Mouse (Mus musculus) CD4-positive helper T cell, adult 2 months (primary cell): ENCODE data around the gene Apex1.
"Not testable (repeated sequence)": the region's sequence is repeated elsewhere in the genome, so short reads cannot be mapped to it uniquely, and the experiment has no call there.

Experiments
- DNase-seq: peaks from one replicate; pipeline ENCODE4 v3.0.0-alpha.2; 2012; ENCODE audit warnings: low read depth, missing footprints, low spot score

The Apex1 gene

DNA sequence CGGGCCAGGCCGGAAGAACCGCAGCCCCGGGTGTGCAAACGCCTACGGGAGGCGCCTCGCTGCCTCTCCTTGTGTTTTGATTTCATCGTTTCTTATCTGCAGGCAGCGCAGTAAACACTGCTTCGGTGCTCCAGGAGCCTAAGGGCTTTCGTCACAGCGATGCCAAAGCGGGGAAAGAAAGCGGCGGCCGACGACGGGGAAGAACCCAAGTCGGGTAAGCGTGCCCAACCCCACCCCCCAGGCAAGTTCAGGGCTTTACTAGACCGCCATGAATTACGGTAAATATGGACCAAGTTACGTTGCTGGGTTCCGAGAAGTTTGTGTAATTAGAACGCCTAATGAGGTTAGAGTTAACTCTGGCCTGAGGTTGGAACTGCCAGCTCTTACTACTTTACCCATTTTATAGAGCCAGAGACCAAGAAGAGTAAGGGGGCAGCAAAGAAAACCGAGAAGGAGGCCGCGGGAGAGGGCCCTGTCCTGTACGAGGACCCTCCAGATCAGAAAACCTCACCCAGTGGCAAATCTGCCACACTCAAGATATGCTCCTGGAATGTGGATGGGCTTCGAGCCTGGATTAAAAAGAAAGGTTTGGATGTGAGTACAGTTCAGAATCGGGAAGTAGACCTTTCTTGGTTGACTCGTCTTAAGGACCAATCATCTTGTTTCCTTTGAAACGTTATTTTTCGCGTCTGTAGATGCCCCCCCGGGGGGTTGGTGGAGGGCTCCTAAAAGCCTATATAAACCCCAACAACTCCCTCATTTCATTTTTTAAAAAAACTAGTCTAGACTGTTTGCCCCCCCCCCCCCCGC is 548 bp downstream of the Apex1 start:
- no peak for DNase-seq

DNA sequence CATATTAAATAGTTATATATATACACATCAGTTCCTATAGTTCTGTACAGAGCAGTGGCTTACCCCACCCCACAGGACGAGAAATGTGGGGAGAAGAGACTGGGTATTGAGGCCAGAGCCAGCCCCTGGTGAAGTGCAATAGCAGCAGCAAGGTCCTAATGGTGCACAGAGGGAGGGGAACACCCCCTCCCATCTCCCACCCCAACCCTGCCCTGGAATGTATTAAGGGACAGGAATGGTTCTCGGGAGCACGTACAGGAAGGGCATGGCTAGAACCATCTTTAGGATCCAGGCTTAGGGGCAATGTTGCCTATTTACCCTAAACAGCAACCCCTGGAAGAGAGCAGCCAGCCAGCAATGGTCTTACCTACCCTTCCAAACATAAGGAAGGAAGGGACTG is 2.6 kb downstream of the Apex1 start:
- no peak for DNase-seq

GRCm38 (mm10) chr14:50929951-50930350 is 5.2 kb downstream of the Apex1 start:
- no peak for DNase-seq

- peak; percentile 87 for DNase-seq
Measured at GRCm38 (mm10) chr14:50930377-50930753, 5.6 kb downstream of the Apex1 start.

DNA sequence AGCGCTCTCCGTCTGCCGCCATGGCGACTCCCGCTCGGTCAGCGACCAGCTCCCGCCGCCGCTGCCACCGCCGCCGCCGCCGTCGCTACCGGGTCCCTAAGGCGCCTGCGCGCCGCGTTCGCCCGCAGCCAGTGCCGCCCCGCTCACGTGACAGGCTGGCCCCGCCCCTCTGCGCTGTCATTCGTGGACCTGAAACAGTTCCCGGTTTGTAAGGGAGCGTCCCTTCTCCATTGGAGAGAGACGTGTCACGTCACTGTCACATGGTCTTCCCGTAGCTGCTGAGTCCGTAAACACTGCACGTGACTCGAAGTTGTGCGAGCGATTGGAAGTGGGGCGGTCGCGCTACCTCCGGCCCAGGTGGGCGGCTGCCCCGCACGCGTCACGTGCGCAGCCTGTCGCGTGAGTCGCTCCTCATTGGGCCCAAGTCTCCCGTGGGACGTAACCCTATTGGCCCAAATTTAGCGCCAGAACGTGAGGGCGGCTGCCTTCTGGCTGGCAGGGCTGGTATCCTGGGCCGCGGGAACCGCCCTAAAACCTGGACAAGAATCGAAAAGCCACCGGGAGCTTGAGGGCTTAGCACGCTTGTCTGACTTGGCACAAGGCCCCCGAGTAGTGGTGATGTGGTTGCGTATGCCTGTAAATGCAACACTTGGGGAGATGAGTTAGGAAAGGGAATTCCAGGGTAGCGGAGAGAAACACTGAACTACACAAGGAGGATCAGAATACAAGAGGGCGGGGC is 6.2 kb downstream of the Apex1 start, which contains the start of the genes Pip4p1 and Pnp:
Gene Pip4p1 (minus strand): TSS at position 103 of the 739 bp plus-strand sequence.
Gene Pnp (plus strand): TSS at position 329 of the 739 bp plus-strand sequence.
- DNase-seq, result peak; percentile 100

DNA sequence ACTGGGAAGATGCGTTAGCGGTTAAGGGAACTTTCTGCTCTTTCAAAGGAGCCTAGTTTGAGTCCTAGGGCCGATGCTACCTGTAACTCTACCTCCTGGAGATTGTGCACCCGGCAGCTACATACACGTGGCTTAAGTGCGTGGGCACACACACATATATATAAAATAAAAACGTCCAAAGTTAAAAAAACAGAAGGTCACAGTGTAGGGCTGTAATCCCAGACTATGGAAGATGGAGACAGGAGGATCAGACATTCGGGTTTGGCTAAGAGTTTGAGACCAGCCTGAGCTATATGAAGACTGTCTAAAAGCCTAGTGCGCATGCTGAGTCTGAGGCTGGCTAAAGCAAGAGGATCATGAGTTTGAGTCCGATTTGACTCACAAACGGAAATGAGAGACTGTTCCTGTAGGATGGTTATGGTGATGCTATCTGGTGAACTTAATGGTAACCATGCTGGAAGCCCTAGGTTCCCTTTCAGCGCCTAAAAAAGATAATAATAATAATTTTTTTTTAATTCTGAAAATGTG is 6.8 kb downstream of the Apex1 start:
- DNase-seq, result no peak

- DNase-seq, result no peak
Measured at GRCm38 (mm10) chr14:50936649-50937048, 11.9 kb downstream of the Apex1 start.

DNA sequence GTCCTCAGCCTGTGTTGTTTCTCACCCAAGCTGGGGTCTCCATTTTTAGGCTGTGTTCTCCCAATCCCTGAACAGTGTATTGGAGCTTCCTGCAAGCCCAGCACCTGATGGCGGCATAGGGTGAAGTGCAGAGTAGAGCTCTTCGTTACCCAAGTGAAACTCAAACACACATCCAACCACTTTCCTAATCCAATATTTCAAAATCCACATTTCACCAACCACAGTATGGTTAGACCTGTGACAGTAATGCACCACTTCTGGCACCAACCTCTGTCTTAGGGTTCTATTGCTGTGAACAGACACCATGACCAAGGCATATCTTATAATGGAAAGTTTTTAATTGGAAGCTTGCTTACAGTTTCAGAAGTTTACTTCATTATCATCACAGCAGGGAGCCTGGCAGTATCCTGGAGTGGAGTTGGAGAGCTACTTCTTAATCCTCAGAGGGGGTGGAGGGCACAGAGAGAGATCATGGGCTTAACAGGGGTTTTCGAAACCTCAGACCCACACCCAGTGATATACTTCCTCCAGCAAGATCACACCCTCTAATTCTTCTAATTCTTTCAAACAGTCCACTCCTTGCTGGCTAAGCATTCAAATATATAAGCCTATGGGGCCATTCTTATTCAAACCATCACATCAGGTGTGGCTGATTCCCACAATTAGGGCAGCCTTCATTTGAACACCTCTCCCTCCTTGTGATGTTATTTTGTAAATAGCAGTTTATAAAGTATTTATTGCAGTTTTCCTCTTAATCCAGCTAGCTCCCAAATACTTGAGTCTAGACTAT is 13.5 kb downstream of the Apex1 start:
- no peak for DNase-seq

DNA sequence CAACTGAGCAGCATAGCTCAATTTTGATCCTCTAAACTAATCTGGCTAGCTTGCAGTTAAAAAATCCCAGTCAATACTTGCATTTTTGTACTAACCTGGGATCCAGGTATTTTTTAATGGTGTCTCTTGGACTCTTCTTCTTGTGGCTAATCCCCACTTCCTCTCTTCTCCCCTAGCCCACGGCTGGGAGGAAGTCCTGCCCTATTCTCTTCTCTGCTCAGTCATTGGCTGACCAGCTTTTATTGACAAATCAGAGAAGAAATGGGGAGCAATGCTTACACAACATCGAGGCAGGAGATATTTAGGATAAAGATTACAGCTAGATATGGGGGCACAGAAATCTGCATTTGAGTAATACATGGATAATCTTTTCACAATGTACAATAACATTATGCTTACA is 14.2 kb downstream of the Apex1 start:
- DNase-seq, result peak; percentile 22

GRCm38 (mm10) chr14:50943932-50944667 is 19.3 kb downstream of the Apex1 start, which contains the start of gene Gm49342:
Gene Gm49342 (plus strand): TSS chr14:50944517.
- DNase-seq, result peak; percentile 90

GRCm38 (mm10) chr14:50944668-50945033 is 19.9 kb downstream of the Apex1 start:
- DNase-seq, result not testable (repeated sequence)

DNA sequence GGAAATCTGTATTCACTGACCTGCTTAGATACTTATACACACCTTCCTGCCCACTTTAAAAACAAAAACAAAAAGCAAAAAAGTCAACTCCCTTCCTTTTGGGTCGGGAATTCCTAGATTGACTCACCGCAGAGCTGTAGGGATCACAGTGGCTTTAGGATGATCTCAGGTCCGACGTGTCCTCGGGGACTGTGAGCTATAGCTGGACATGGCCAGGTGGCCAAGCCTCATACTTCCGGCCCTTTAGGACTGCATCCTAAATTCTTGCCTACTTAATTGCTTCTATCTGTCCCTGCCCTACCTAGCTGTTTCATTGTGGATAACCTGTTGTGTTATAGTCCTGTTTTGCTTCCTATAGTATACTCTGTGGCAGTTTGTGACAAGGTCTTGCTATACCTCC is 20.3 kb downstream of the Apex1 start:
- peak; percentile 3 for DNase-seq

GRCm38 (mm10) chr14:50945526-50945925 is 20.8 kb downstream of the Apex1 start:
- DNase-seq, result not testable (repeated sequence)

GRCm38 (mm10) chr14:50955487-50955886 is 30.7 kb downstream of the Apex1 start:
- DNase-seq, result no peak

DNA sequence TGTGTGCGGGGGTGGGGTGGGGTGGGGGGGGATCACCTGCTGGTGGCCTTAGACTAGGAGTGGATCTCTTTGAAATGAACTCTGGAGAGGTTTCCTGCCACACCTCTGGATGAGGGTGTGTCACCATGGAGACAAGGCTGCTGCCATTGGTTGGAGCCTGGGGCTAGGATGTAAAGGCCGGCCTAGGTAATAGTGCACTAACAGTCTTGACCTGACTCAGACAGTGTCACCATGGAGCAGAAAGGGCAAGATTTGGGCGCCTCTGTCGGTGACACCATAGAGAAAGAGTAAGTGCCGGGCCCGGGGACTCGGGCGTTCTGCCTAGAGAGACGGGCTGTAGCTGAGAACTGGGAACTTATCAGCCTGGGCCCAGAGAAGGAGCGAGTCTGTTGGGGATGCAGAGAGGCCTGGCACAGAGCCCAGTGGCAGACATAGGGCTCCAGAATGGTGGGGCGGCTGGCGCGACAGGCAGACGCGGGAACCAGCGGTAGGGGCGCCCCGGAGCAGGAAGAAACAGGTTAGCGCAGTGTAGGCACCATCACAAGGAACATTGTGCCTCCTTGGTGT is 31.3 kb downstream of the Apex1 start, which contains the start of gene Pnp2:
Gene Pnp2 (plus strand): TSS at position 51 of the 567 bp plus-strand sequence.
- DNase-seq, result peak; percentile 57

- DNase-seq, result not testable (repeated sequence)
Measured at GRCm38 (mm10) chr14:50956724-50957123, 32.0 kb downstream of the Apex1 start.

DNA sequence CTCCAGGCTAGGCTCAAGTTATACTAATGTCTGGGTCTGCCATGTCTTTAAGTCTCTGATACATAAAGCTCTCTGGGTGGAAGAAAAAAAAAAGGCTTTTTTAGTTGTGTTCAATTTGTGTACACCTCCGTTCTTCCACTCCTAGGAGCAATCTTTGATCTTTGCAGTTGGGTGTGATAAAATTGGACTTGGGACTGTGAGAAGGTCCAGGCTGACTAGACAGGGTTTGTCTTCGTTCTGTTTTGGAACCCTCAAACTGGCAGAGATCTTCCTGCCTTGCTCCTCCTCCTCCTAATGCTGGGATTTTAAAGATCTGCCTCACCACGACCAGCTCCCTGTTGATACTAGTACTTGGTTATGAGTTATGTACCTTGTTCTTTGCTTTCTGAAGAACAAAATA is 32.4 kb downstream of the Apex1 start:
- not testable (repeated sequence) for DNase-seq

- DNase-seq, result not testable (repeated sequence)
Measured at GRCm38 (mm10) chr14:50958289-50958995, 33.7 kb downstream of the Apex1 start.

DNA sequence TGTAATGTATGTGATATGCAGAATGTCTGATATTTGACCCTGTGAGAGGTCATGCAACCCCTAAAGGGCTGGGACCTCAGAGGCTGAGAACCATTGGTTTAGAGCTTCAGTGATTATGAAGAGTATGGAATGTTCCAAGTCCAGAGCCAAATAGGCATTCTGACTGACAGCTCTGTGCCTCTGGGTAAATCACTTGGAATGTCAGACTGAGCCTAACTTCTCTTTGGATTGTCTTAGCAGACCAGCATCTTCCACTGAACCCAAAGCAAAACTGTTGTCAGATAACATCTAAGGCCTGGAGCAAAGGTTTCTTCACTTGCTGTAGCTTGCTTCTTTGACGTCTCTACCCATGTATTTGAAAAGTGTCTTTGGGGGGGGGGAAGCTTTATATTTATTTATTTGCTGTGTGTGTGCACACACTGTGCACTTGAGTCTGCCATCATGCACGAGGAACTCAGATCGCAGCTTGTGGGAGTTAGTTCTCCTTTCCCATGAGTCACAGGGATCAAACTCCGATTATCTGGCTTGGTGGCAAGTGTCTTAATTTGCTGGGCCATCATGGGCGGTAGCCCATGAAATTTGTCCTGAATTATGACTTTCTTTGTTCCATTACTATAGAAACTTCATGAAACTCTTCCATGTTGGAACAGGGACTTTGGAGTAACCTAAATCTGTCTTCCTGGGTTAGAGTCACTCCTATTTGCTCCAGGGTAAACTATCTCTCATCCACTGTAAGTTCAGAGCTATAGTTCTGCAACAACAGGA is 43.6 kb downstream of the Apex1 start:
- DNase-seq, result no peak
